Mouse (Mus musculus) testis, adult 2 months (tissue): Measurements from ENCODE around the gene Zfp593. TPM values are rescaled to one million over a fixed set of nuclear protein-coding genes. Genes with fewer than 3 reads are reported as not detected.
A peak's percentile ranks its signal among the peaks of the same experiment; 100 is the strongest.

Experiments used
- H3K27ac ChIP-seq: fragments of 200-500 bp; 2 replicates; pipeline ENCODE4 v1.5.1; 2012; ENCODE audit warnings: low read depth, low read length; ENCODE audit not compliant: control insufficient read depth, insufficient read depth
- H3K27me3 ChIP-seq: fragments of 200-500 bp; 2 replicates; pipeline ENCODE4 v1.6.1; 2012; ENCODE audit warnings: mild to moderate bottlenecking, low read length, moderate library complexity; ENCODE audit not compliant: control insufficient read depth, insufficient read depth
- H3K36me3 ChIP-seq: fragments of 200-500 bp; 2 replicates; pipeline ENCODE4 v1.6.1; 2012; ENCODE audit warnings: mild to moderate bottlenecking, low read length; ENCODE audit not compliant: control insufficient read depth, insufficient read depth
- H3K4me1 ChIP-seq: fragments of 200-500 bp; 2 replicates; pipeline ENCODE4 v1.6.1; 2012; ENCODE audit warnings: low read length; ENCODE audit not compliant: control insufficient read depth, insufficient read depth
- H3K4me3 ChIP-seq: fragments of 200-500 bp; 2 replicates; pipeline ENCODE4 v1.5.1; 2012; ENCODE audit warnings: low read depth, mild to moderate bottlenecking, low read length, moderate library complexity, mixed read lengths; ENCODE audit not compliant: control insufficient read depth
- CTCF ChIP-seq: fragments of 200-500 bp; IDR thresholded peaks from 2 replicates; pipeline ENCODE4 v1.5.1; 2012; ENCODE audit warnings: low read depth, mild to moderate bottlenecking, inconsistent platforms, low read length, moderate library complexity; ENCODE audit not compliant: control insufficient read depth, insufficient read depth, insufficient replicate concordance
- POLR2A ChIP-seq: fragments of 200-500 bp; IDR thresholded peaks from 2 replicates; pipeline ENCODE4 v1.6.1; 2012; ENCODE audit warnings: low read depth, mild to moderate bottlenecking, inconsistent platforms, low read length, moderate library complexity; ENCODE audit not compliant: control insufficient read depth
- polyA plus RNA-seq: library from polyadenylated mRNA; depleted of rRNA; stranded (reverse); fragments of >200 nt; gene quantifications from 2 replicates; pipeline ENCODE4 v1.2.3, GENCODE M21; 2012

Zfp593 gene
- polyA plus RNA-seq, 1 experiment, result 7.5 TPM

- Histone ChIP-seq H3K4me3 (peak overlapping the region; percentile 69), H3K27me3 (no peaks in the 10 kb centered on the region), H3K27ac (no peak overlapping the region), H3K4me1 (peaks cover 45% of the 10 kb centered on the region), H3K36me3 (no peaks in the 10 kb centered on the region)
- no peak for TF ChIP-seq CTCF
- TF ChIP-seq POLR2A, result no peak
These were observed 4.9 kb upstream of the Zfp593 start for GRCm38 (mm10) chr4:134250116-134250929.

GRCm38 (mm10) chr4:134249651-134250050, 4.3 kb upstream of the Zfp593 start:
- no peak for TF ChIP-seq POLR2A
- TF ChIP-seq CTCF, result peak; percentile 68
- peaks cover 49% of the 10 kb centered on the region for H3K4me1 ChIP-seq
- no peaks in the 10 kb centered on the region for H3K36me3 ChIP-seq
- peak overlapping the region; percentile 69 for H3K4me3 ChIP-seq
- H3K27me3 ChIP-seq, result no peaks in the 10 kb centered on the region
- no peak overlapping the region for H3K27ac ChIP-seq

GRCm38 (mm10) chr4:134246719-134247258, 1.4 kb upstream of the Zfp593 start, which contains the start of gene Gm30191:
Gene Gm30191 (plus strand): TSS chr4:134246935.
- Histone ChIP-seq H3K4me3 (peak within 1 kb of the TSS; percentile 99), H3K27ac (peak within 1 kb of the TSS; percentile 76), H3K27me3 (no peaks in the 10 kb centered on the region), H3K4me1 (peaks cover 42% of the 10 kb centered on the region), H3K36me3 (no peaks in the 10 kb centered on the region)
- TF ChIP-seq CTCF (no peak), POLR2A (no peak)

GRCm38 (mm10) chr4:134246256-134246655, 864 bp upstream of the Zfp593 start:
- Histone ChIP-seq H3K4me3 (no peak overlapping the region), H3K27ac (no peak overlapping the region), H3K36me3 (no peaks in the 10 kb centered on the region), H3K27me3 (no peaks in the 10 kb centered on the region), H3K4me1 (peaks cover 37% of the 10 kb centered on the region)
- no peak for TF ChIP-seq POLR2A
- no peak for TF ChIP-seq CTCF

- no peak for TF ChIP-seq POLR2A
- no peaks in the 10 kb centered on the region for H3K36me3 ChIP-seq
These were observed 1.7 kb downstream of the Zfp593 start, which contains the start of gene E130218I03Rik for GRCm38 (mm10) chr4:134243516-134244250. Gene E130218I03Rik (plus strand): TSS chr4:134243662.

GRCm38 (mm10) chr4:134238686-134239085, 6.7 kb downstream of the Zfp593 start:
- TF ChIP-seq POLR2A (no peak), CTCF (no peak)
- Histone ChIP-seq H3K4me3 (no peak overlapping the region), H3K36me3 (no peaks in the 10 kb centered on the region), H3K27me3 (no peaks in the 10 kb centered on the region), H3K27ac (no peak overlapping the region), H3K4me1 (peaks cover 11% of the 10 kb centered on the region)

More at GRCm38 (mm10) chr4:134243516-134244250, 1.7 kb downstream of the Zfp593 start, which contains the start of gene E130218I03Rik:
- Histone ChIP-seq H3K27ac (no peak within 1 kb of the TSS), H3K27me3 (no peaks in the 10 kb centered on the region), H3K4me1 (peaks cover 19% of the 10 kb centered on the region), H3K4me3 (no peak within 1 kb of the TSS)

GRCm38 (mm10) chr4:134238279-134238651, 7.1 kb downstream of the Zfp593 start, which contains the start of gene Cnksr1:
Gene Cnksr1 (minus strand): TSS chr4:134238399.
- peak within 1 kb of the TSS; percentile 4 for H3K4me3 ChIP-seq
- no peak within 1 kb of the TSS for H3K27ac ChIP-seq
- no peaks in the 10 kb centered on the region for H3K36me3 ChIP-seq
- H3K27me3 ChIP-seq, result no peaks in the 10 kb centered on the region
- TF ChIP-seq POLR2A, result no peak
- no peak for TF ChIP-seq CTCF
- H3K4me1 ChIP-seq, result peaks cover 11% of the 10 kb centered on the region
